Mouse (Mus musculus) forebrain, postnatal 0 days (tissue): ENCODE data around the gene Ppp4r3a. TPM values are rescaled to one million over a fixed set of nuclear protein-coding genes. Genes with fewer than 3 reads are reported as not detected.

Experiments
- ATAC-seq: fragments of 200-750 bp; cut with Nextera tagmentation; 2 replicates; pipeline ENCODE4 v1.8.0; 2017; ENCODE audit warnings: mild to moderate bottlenecking, moderate library complexity
- DNase-seq: peaks from one replicate; pipeline ENCODE4 v3.0.0-alpha.2; 2015
- H3K27ac ChIP-seq: fragments of 300-500 bp; sonication (generic); 2 replicates; pipeline ENCODE4 v1.5.1; 2014; ENCODE audit warnings: low read depth, mild to moderate bottlenecking, antibody characterized with exemption, low read length, moderate library complexity, mixed read lengths
- H3K27me3 ChIP-seq: fragments of 300-500 bp; sonication (generic); 2 replicates; pipeline ENCODE4 v1.6.1; 2014; ENCODE audit warnings: mild to moderate bottlenecking, low read length, mixed read lengths; ENCODE audit not compliant: insufficient read depth
- H3K36me3 ChIP-seq: fragments of 300-500 bp; sonication (generic); 2 replicates; pipeline ENCODE4 v1.6.1; 2014; ENCODE audit warnings: mild to moderate bottlenecking, moderate library complexity; ENCODE audit not compliant: insufficient read depth
- H3K4me1 ChIP-seq: fragments of 300-500 bp; sonication (generic); 2 replicates; pipeline ENCODE4 v1.6.1; 2014; ENCODE audit warnings: antibody characterized with exemption; ENCODE audit not compliant: insufficient read depth
- H3K4me2 ChIP-seq: fragments of 300-500 bp; sonication (generic); 2 replicates; pipeline ENCODE4 v1.6.1; 2014; ENCODE audit warnings: low read depth, mild to moderate bottlenecking, moderate library complexity
- H3K4me3 ChIP-seq: fragments of 300-500 bp; sonication (generic); 2 replicates; pipeline ENCODE4 v1.5.1; 2014; ENCODE audit warnings: low read depth, low read length, mixed read lengths
- H3K9ac ChIP-seq: fragments of 300-500 bp; sonication (generic); 2 replicates; pipeline ENCODE4 v1.6.1; 2014; ENCODE audit warnings: mild to moderate bottlenecking
- H3K9me3 ChIP-seq: fragments of 300-500 bp; sonication (generic); 2 replicates; pipeline ENCODE4 v1.6.1; 2016; ENCODE audit warnings: low read length
- CTCF ChIP-seq: sonication (generic); IDR thresholded peaks from 2 replicates; pipeline ENCODE4 v1.5.1; 2016; ENCODE audit warnings: antibody characterized with exemption, control low read depth, low read depth
- WGBS: fragments of 180-500 bp; shearing (Covaris S2); extraction: QIAGEN DNeasy Blood & Tissue Kit; methylation state at CpG from one replicate; pipeline ENCODE4 v1.1.7; 2014; 5-methylcytosine and 5-hydroxymethylcytosine counted together
- polyA plus RNA-seq: library from polyadenylated mRNA; unstranded; fragments of >200 nt; fragmentation: Nextera tagmentation; extraction: Ambion mirVana; gene quantifications from 2 replicates; pipeline ENCODE4 v1.2.1, GENCODE M21; 2015
- total RNA-seq: library from RNA; depleted of rRNA; stranded (reverse); fragments of >200 nt; gene quantifications from 2 replicates; pipeline ENCODE4 v1.2.3, GENCODE M21; 2014

The Ppp4r3a gene
- total and polyA plus RNA-seq, 2 experiments from 2014 or later: 14.9 to 49.1 TPM

GRCm38 (mm10) chr12:101012197-101013077 is 71.1 kb downstream of the Ppp4r3a start:
- DNase-seq (no peak), ATAC-seq (no peak)
- Histone ChIP-seq H3K9ac (no peak overlapping the region), H3K9me3 (no peaks in the 10 kb centered on the region), H3K27me3 (no peaks in the 10 kb centered on the region), H3K36me3 (no peaks in the 10 kb centered on the region), H3K4me3 (no peak overlapping the region), H3K4me2 (no peak overlapping the region), H3K27ac (no peak overlapping the region), H3K4me1 (peaks cover 21% of the 10 kb centered on the region)
- TF ChIP-seq CTCF: no peak
- 52% methylated on average over 17 of the region's 17 CpGs for WGBS

GRCm38 (mm10) chr12:101011017-101011416 is 72.5 kb downstream of the Ppp4r3a start:
- Histone ChIP-seq H3K27ac (no peak overlapping the region), H3K4me2 (no peak overlapping the region), H3K4me3 (no peak overlapping the region), H3K27me3 (no peaks in the 10 kb centered on the region), H3K9ac (no peak overlapping the region), H3K9me3 (no peaks in the 10 kb centered on the region), H3K36me3 (no peaks in the 10 kb centered on the region), H3K4me1 (peaks cover 17% of the 10 kb centered on the region)
- 87% methylated on average over 7 of the region's 7 CpGs for WGBS
- ATAC-seq (no peak), DNase-seq (no peak)
- TF ChIP-seq CTCF: no peak

- Histone ChIP-seq H3K4me2 (no peak overlapping the region), H3K9me3 (no peaks in the 10 kb centered on the region), H3K9ac (no peak overlapping the region), H3K36me3 (no peaks in the 10 kb centered on the region), H3K4me3 (no peak overlapping the region), H3K27me3 (no peaks in the 10 kb centered on the region), H3K27ac (no peak overlapping the region), H3K4me1 (peaks cover 15% of the 10 kb centered on the region)
- WGBS: 73% methylated on average over 10 of the region's 10 CpGs
- DNase-seq (no peak), ATAC-seq (no peak)
- no peak for TF ChIP-seq CTCF
These were observed 73.2 kb downstream of the Ppp4r3a start for GRCm38 (mm10) chr12:101010148-101010920.

GRCm38 (mm10) chr12:101009225-101009624 is 74.3 kb downstream of the Ppp4r3a start:
- Histone ChIP-seq H3K27ac (no peak overlapping the region), H3K4me2 (no peak overlapping the region), H3K27me3 (no peaks in the 10 kb centered on the region), H3K9ac (no peak overlapping the region), H3K4me3 (no peak overlapping the region), H3K36me3 (no peaks in the 10 kb centered on the region), H3K9me3 (no peaks in the 10 kb centered on the region), H3K4me1 (peaks cover 10% of the 10 kb centered on the region)
- no peak for ATAC-seq
- no peak for DNase-seq
- TF ChIP-seq CTCF: no peak
- WGBS: 79% methylated on average over 4 of the region's 4 CpGs

GRCm38 (mm10) chr12:101008648-101009047 is 74.9 kb downstream of the Ppp4r3a start:
- 33% methylated on average over 4 of the region's 4 CpGs for WGBS
- no peak for DNase-seq
- peak overlapping the region; percentile 45; the same call in 1 of the 2 replicates for H3K27ac ChIP-seq
- no peak overlapping the region for H3K9ac ChIP-seq
- peaks cover 9% of the 10 kb centered on the region for H3K4me1 ChIP-seq
- no peak for ATAC-seq
- H3K9me3 ChIP-seq: no peaks in the 10 kb centered on the region
- no peak for TF ChIP-seq CTCF
- no peak overlapping the region for H3K4me3 ChIP-seq
- H3K36me3 ChIP-seq: no peaks in the 10 kb centered on the region
- H3K4me2 ChIP-seq: no peak overlapping the region
- H3K27me3 ChIP-seq: no peaks in the 10 kb centered on the region

- peak; percentile 69 for DNase-seq
- H3K4me1 ChIP-seq: peaks cover 9% of the 10 kb centered on the region
- H3K4me2 ChIP-seq: no peak overlapping the region
- no peaks in the 10 kb centered on the region for H3K36me3 ChIP-seq
- H3K4me3 ChIP-seq: no peak overlapping the region
- 17% methylated on average over 10 of the region's 10 CpGs for WGBS
- peak overlapping the region; percentile 45 for H3K27ac ChIP-seq
- peak overlapping the region; percentile 22; the same call in 1 of the 2 replicates for H3K9ac ChIP-seq
- no peaks in the 10 kb centered on the region for H3K9me3 ChIP-seq
- TF ChIP-seq CTCF: no peak
- ATAC-seq: peak; percentile 66
- H3K27me3 ChIP-seq: no peaks in the 10 kb centered on the region
These were observed 75.5 kb downstream of the Ppp4r3a start for GRCm38 (mm10) chr12:101007968-101008481.
